Mouse (Mus musculus): ENCODE data around the gene Slc5a12.

The Slc5a12 gene

DNA sequence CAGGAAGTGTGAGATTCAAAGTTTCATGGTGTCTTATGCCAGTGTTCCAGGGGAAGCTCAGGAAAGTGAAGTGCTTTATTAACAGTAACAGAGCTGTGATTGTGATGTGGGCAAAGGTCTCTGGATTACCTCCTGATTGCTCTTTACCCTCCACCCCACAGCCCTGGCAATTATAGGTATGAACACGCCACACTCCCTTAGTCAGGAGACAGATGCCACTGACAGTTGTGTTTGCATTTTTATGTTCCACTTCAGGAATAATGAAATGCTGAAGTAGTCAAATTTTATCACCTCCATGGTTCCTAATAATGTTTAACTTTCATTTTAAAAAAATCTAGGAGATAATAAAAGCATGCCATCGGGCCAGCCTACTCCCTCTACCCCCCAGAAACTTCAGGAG, at the start of gene Slc5a12:
Slc5a12 (plus strand) TSS at position 367 of the 400 bp plus-strand sequence.
- no peak for DNase-seq (ENCODE audit: low spot score)

DNA sequence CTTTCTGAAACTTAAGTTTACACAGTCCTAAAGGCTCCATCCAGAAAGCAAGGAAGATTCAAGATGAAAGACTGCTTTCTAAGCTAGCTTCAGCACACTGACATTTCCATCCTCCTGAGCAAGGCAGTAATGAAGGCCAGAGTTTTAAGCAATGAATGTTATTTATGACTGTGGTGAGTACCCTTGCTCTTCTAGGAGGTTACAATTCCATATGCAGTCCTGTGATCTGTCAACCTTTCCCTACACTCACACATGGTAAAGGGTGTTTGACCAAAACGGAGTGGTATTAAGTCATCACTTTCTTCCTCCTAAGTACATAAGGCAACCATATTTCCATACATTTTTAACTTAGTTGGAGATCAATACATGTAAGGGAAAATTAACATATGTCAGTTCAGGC, 41.0 kb upstream of the Slc5a12 start:
- no peak for DNase-seq (ENCODE audit: low spot score)

- DNase-seq (ENCODE audit: low spot score): no peak
Measured at GRCm38 (mm10) chr2:110562621-110563020, 34.5 kb upstream of the Slc5a12 start.

GRCm38 (mm10) chr2:110564673-110565627, 32.1 kb upstream of the Slc5a12 start:
- peak; percentile 71 for DNase-seq (ENCODE audit: low spot score)

GRCm38 (mm10) chr2:110586692-110587091, 10.4 kb upstream of the Slc5a12 start:
- no peak for DNase-seq (ENCODE audit: low spot score)

DNA sequence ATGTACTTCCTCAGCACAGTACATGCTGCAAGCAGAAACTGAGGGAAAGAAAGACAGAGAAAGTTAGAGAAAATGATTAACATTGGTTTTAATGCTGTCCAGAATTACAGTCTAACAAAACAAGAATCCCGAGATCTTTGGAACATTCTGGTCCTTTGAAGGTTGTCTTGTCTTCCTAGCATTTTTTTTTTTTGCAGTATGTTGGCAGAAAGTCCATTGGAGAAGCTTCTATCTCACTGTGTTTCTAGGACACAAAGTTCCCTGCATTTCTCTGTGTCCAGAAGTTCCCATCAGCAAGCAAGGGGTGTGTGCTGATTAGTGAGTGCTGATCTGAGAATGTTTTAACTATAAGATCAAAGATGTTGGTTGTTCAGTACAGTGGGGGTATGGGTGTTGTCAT, 7.1 kb upstream of the Slc5a12 start:
- DNase-seq (ENCODE audit: low spot score): no peak

- no peak for DNase-seq (ENCODE audit: low spot score)
Measured at GRCm38 (mm10) chr2:110592276-110592675, 4.8 kb upstream of the Slc5a12 start.

DNA sequence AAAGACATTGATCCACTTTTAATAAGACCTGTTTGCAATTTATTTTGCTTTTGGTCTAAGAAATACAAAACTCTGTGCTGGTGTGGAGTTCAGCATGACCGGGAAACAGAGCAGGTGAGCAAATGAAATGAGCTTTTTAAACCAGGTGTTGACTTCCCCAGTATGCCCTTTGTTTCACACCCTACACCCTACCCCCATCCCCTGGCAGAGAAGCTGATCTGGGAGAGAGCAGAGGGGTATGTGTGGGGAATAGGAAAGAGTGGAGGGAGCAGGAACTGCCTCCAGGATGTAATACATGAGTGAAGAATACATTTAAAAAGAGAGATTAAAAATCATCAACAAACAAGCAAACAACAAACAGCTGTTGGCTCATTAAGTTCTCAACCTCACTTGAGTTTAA, 47.3 kb downstream of the Slc5a12 start:
- DNase-seq (ENCODE audit: low spot score): no peak

- DNase-seq (ENCODE audit: low spot score): no peak
Measured at GRCm38 (mm10) chr2:110644846-110645245, 47.7 kb downstream of the Slc5a12 start.

GRCm38 (mm10) chr2:110663329-110663728, 66.2 kb downstream of the Slc5a12 start:
- DNase-seq (ENCODE audit: low spot score): no peak

DNA sequence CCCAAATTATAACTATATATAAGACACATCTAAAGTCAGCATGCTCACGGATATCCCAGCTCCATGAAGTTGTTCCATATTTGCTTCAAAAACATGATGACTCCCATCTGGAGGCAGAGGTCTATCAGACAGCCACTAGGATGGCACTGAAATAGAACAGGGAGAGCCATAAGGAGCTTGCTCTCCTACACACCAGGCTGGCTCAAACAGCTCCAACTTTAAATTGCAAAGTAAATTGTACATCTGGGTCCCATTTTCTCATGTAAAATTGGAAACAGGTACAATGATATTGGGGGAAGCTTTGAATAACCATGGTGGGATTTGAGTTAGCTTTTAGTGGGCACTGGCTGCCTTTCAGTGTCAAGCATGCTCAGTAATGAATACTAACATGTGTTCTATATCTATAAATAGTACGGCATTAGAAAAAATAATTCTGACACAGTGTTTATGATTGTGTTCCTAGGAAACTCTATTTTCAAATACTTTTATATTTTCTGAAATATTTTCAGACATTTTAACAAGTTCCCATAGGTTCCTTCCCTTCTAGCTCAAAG, 74.0 kb downstream of the Slc5a12 start:
- DNase-seq (ENCODE audit: low spot score): no peak

Measured in urinary bladder, postnatal 14 days (tissue).